Mouse (Mus musculus) inflammation-experienced regulatory T-cells (primary cell): ENCODE measurements around the gene Arl10. TPM values are rescaled to one million over a fixed set of nuclear protein-coding genes. Genes with fewer than 3 reads are reported as not detected.

Experiments used
- polyA plus RNA-seq, 2 experiments: library from polyadenylated mRNA; unstranded; fragments of 100-300 nt; shearing (Covaris generic); gene quantifications; one replicate each; pipeline ENCODE4 v1.2.1; 2017

Arl10 gene
- polyA plus RNA-seq = 1 to 10 TPM; 2.1 to 8.8 TPM

GRCm38 (mm10) chr13:54574854-54575481, at the start of gene Arl10:
Arl10 (plus strand) TSS chr13:54575015.

GRCm38 (mm10) chr13:54565201-54565581, 9.6 kb upstream of the Arl10 start, which contains the start of gene 4833439L19Rik:
4833439L19Rik (minus strand) TSS chr13:54565435.

DNA sequence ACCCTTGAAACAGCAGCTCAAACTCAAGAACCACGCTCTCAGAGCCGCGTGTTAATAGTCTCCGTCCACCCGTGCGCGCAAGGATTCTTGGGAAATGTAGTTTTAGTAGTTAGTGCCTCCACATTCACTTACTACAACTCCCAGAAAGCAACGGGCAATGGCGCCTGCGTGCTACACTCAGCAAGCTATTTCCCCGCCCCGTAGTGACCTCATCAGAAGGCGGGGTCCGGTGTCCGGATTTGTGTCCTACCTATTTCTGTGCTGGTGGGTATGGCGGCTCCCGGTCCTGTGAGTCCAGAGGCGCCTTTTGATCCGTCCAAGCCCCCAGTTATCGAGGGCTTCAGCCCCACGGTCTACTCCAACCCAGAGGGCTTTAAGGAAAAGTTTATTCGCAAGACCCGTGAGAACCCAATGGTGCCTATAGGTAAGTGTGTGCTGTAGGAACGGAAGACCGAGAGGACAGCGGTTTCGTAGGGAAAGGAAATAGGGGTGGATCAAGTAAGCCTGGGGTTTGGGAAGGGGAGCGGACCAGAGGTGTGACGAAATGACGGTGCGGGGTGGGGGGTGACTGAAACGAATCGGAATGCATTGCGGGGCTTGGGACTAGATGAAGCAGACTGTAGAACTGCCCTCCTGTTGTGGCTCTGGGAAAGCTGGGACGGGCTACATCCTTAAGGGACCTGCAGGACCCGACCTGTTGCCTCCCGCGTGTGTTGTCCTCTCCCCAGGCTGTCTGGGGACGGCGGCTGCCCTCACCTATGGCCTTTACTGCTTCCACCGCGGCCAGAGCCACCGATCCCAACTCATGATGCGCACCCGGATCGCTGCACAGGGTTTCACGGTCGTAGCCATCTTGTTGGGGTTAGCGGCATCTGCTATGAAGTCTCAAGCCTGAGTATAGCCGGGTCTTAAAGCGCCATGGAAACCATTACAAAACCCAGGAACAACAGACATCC, 15.5 kb downstream of the Arl10 start, which contains the start of the genes Nop16 and Higd2a:
Gene Nop16 (minus strand): TSS at position 95 of the 956 bp plus-strand sequence.
Gene Higd2a (plus strand): TSS at position 212 of the 956 bp plus-strand sequence.

DNA sequence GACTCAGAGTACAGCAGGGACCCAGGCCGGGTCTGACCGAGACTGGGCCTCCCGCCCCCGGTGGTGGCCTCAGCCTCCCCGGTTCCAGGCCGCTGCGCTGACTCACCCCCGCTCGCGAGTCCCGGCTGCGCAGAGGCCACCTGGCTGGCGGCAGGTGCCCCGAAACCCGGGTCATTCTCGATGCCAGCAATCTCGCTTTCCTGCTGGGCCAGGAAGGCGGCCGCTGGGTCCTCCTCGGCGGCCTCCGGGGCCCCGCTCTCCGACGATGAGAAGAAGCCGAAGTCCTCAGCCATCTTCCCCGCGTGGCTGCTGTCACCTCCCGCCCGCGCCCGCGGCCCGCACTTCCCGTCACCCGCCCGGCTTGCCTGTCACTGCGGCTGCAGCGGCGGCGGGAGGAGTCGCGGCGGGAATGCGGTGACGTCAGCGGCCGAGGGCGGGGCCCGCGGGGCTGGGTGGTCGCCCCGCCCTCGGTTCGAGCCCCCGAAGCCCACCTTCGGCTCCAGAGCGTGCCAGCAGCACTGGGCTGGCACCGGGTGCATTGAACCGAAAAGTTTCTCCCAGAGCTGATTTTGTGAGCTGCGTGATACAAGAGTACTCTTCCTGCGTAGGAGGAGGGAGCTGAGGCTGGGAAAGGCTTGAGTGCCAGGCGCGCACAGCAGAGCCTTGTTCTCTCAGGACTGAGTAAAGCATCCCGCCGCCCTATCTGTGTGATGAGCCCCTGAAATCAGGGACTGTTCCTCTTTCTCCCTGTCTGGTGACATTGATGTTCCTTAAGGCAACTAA, 36.3 kb downstream of the Arl10 start, which contains the start of gene Cltb:
Gene Cltb (minus strand): TSS at position 373 of the 783 bp plus-strand sequence.

GRCm38 (mm10) chr13:54621155-54621932, 46.5 kb downstream of the Arl10 start, which contains the start of gene Faf2:
Faf2 (plus strand) TSS chr13:54621784.

Other genes with a start within 250 kb of the Arl10 start
- under 1 TPM in 1 of 2 experiments, not detected in 1; 0.21 TPM for gene Cplx2, start 203.7 kb upstream of the Arl10 start, polyA plus RNA-seq
- gene Thoc3, start 106.2 kb upstream of the Arl10 start, polyA plus RNA-seq = 10 to 100 TPM; 43.7 to 56.5 TPM
- gene Simc1, start 71.2 kb upstream of the Arl10 start, polyA plus RNA-seq = 10 to 100 TPM; 16.5 to 28.3 TPM
- 10 to 100 TPM; 71.7 to 86.3 TPM for gene 4833439L19Rik, start 9.6 kb upstream of the Arl10 start, polyA plus RNA-seq
- gene Nop16, start 15.1 kb downstream of the Arl10 start, polyA plus RNA-seq = 10 to 100 TPM; 43.4 to 49.4 TPM
- gene Higd2a, start 15.2 kb downstream of the Arl10 start, polyA plus RNA-seq = 100 to 1,000 TPM; 168 to 193 TPM
- gene Cltb, start 36.3 kb downstream of the Arl10 start, polyA plus RNA-seq = 10 to 100 TPM; 42.0 to 64.4 TPM
- 10 to 100 TPM; 56.0 to 82.8 TPM for gene Faf2, start 46.8 kb downstream of the Arl10 start, polyA plus RNA-seq
- gene Rnf44, start 118.9 kb downstream of the Arl10 start, polyA plus RNA-seq = 10 to 100 TPM; 68.7 to 75.7 TPM
- gene Cdhr2, start 126.4 kb downstream of the Arl10 start, polyA plus RNA-seq = under 1 TPM in 1 of 2 experiments, not detected in 1; 0.06 TPM
- not detected for gene Gprin1, start 174.9 kb downstream of the Arl10 start, polyA plus RNA-seq
- not detected for gene Sncb, start 191.6 kb downstream of the Arl10 start, polyA plus RNA-seq
- not detected for gene Eif4e1b, start 209.0 kb downstream of the Arl10 start, polyA plus RNA-seq
- 10 to 100 TPM in 1 of 2 experiments, 1 to 10 TPM in 1; 8.9 to 13.2 TPM for gene Tspan17, start 214.4 kb downstream of the Arl10 start, polyA plus RNA-seq